Mouse (Mus musculus): Measurements from ENCODE around the gene Rpp25.

DNA sequence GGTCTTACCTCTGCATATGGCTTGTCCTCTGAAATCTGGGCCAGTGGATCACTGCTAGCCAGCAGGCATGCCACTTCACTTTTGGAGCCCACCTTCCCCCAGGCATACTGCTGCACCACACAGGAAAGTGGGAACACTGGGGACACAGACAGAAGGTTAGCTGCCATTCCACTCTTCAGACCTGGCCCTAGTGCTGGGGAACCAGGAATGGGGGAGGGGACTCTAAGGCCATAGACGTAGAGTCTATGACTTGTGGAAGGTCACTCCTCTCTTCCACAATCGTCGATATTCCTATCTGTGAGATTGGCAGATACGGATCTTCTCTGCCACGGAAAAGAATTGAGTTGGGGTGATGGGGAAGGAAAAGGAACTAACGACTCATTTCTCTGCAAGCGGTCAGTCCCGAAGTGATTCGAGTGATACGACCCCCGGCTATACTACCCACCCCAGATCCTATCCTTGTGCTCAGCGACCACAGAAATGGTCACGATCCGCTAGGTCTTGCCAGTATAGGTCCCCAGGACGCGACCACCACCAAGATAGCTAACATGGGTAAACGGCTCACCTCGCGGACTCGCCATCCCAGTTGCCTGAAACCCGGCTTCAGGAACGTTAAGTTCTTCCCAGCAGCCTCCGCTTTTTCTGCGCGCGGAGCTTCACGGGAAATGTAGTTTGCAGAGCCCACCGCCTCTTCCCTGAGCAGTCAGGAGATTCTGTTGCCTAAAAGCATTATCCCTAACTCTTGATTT lies 48.5 kb downstream of the Rpp25 start, which contains the start of gene Mpi:
- TF ChIP-seq CTCF (IDR thresholded peaks at IDR 0.05; ENCODE audit: extremely low read depth, insufficient read depth, insufficient read length, insufficient replicate concordance) = no peak
- no peak for TF ChIP-seq POLR2A (IDR thresholded peaks at IDR 0.05; ENCODE audit: low read depth, low read length)
